Mouse (Mus musculus): ENCODE measurements around the gene Tfb2m. TPM values are rescaled to one million over a fixed set of nuclear protein-coding genes. Genes with fewer than 3 reads are reported as not detected.
"Not testable (repeated sequence)": the region's sequence is repeated elsewhere in the genome, so short reads cannot be mapped to it uniquely, and the experiment has no call there.

Gene Tfb2m
- polyA plus RNA-seq (2015; fragmentation: Nextera tagmentation; extraction: Ambion mirVana): 38.9 and 40.7 TPM in 2 replicates

- peak within 1 kb of the TSS; percentile 92 for H3K27ac ChIP-seq
- ATAC-seq (replicated peaks; ENCODE audit: low FRiP score, low read depth): peak; percentile 100
- H3K36me3 ChIP-seq (ENCODE audit: insufficient read depth, low read length); H3K27me3 ChIP-seq (ENCODE audit: insufficient read depth, low read length); H3K4me1 ChIP-seq (replicated peaks; ENCODE audit: insufficient read depth, low read length); H3K9me3 ChIP-seq (replicated peaks; ENCODE audit: low read length): not testable (repeated sequence)
- peak; percentile 99 for DNase-seq (ENCODE audit: low spot score)
- peak within 1 kb of the TSS; percentile 64 for H3K4me2 ChIP-seq (ENCODE audit: low read length)
- H3K9ac ChIP-seq (ENCODE audit: low read depth, low read length): peak within 1 kb of the TSS; percentile 77
- peak within 1 kb of the TSS; percentile 70 for H3K4me3 ChIP-seq (replicated peaks; ENCODE audit: low read depth, low read length)
- WGBS: under 1% methylated on average over 69 of the region's 69 CpGs
Measured at GRCm38 (mm10) chr1:179545768-179546550, at the start of gene Tfb2m, which contains the start of gene Cnst. Gene Tfb2m (minus strand): TSS chr1:179546267. Gene Cnst (plus strand): TSS chr1:179546370.

GRCm38 (mm10) chr1:179592972-179593371 is 46.9 kb upstream of the Tfb2m start:
- ATAC-seq (replicated peaks; ENCODE audit: low FRiP score, low read depth) (no peak), DNase-seq (ENCODE audit: low spot score) (no peak)
- H3K4me2 ChIP-seq (ENCODE audit: low read length): no peak overlapping the region
- H3K4me1 ChIP-seq (replicated peaks; ENCODE audit: insufficient read depth, low read length): no peaks in the 10 kb centered on the region
- H3K9me3 ChIP-seq (replicated peaks; ENCODE audit: low read length): no peaks in the 10 kb centered on the region
- no peak overlapping the region for H3K27ac ChIP-seq
- WGBS: 78% methylated on average over 7 of the region's 7 CpGs
- no peak overlapping the region for H3K4me3 ChIP-seq (replicated peaks; ENCODE audit: low read depth, low read length)
- no peak overlapping the region for H3K9ac ChIP-seq (ENCODE audit: low read depth, low read length)
- TF ChIP-seq CTCF (IDR thresholded peaks at IDR 0.05; ENCODE audit: low read depth): peak; percentile 48
- no peaks in the 10 kb centered on the region for H3K27me3 ChIP-seq (ENCODE audit: insufficient read depth, low read length)
- H3K36me3 ChIP-seq (ENCODE audit: insufficient read depth, low read length): no peaks in the 10 kb centered on the region; the same call in 1 of the 2 replicates

- WGBS: 96% methylated on average over 2 of the region's 2 CpGs
- Histone ChIP-seq H3K4me1 (replicated peaks; ENCODE audit: insufficient read depth, low read length) (no peaks in the 10 kb centered on the region), H3K4me2 (ENCODE audit: low read length) (no peak overlapping the region), H3K27ac (no peak overlapping the region), H3K9me3 (replicated peaks; ENCODE audit: low read length) (no peaks in the 10 kb centered on the region), H3K4me3 (replicated peaks; ENCODE audit: low read depth, low read length) (no peak overlapping the region), H3K9ac (ENCODE audit: low read depth, low read length) (no peak overlapping the region), H3K36me3 (ENCODE audit: insufficient read depth, low read length) (no peaks in the 10 kb centered on the region; the same call in 1 of the 2 replicates), H3K27me3 (ENCODE audit: insufficient read depth, low read length) (no peaks in the 10 kb centered on the region)
- DNase-seq (ENCODE audit: low spot score) (no peak), ATAC-seq (replicated peaks; ENCODE audit: low FRiP score, low read depth) (no peak)
- no peak for TF ChIP-seq CTCF (IDR thresholded peaks at IDR 0.05; ENCODE audit: low read depth)
Measured at GRCm38 (mm10) chr1:179592143-179592542, 46.1 kb upstream of the Tfb2m start.

GRCm38 (mm10) chr1:179591639-179592038 is 45.6 kb upstream of the Tfb2m start:
- no peak overlapping the region for H3K27ac ChIP-seq
- H3K4me2 ChIP-seq (ENCODE audit: low read length): no peak overlapping the region
- no peaks in the 10 kb centered on the region for H3K9me3 ChIP-seq (replicated peaks; ENCODE audit: low read length)
- ATAC-seq (replicated peaks; ENCODE audit: low FRiP score, low read depth) (no peak), DNase-seq (ENCODE audit: low spot score) (no peak)
- WGBS: 73% methylated on average over 12 of the region's 12 CpGs
- no peak overlapping the region for H3K4me3 ChIP-seq (replicated peaks; ENCODE audit: low read depth, low read length)
- no peaks in the 10 kb centered on the region; the same call in 1 of the 2 replicates for H3K36me3 ChIP-seq (ENCODE audit: insufficient read depth, low read length)
- no peak overlapping the region for H3K9ac ChIP-seq (ENCODE audit: low read depth, low read length)
- no peak for TF ChIP-seq CTCF (IDR thresholded peaks at IDR 0.05; ENCODE audit: low read depth)
- H3K4me1 ChIP-seq (replicated peaks; ENCODE audit: insufficient read depth, low read length): 0 out of 2 replicates have a peak, but pooled peaks cover 3% of the 10 kb centered on the region
- H3K27me3 ChIP-seq (ENCODE audit: insufficient read depth, low read length): no peaks in the 10 kb centered on the region

GRCm38 (mm10) chr1:179588230-179588629 is 42.2 kb upstream of the Tfb2m start:
- H3K4me1 ChIP-seq (replicated peaks; ENCODE audit: insufficient read depth, low read length): 0 out of 2 replicates have a peak, but pooled peaks cover 3% of the 10 kb centered on the region
- no peak overlapping the region for H3K4me2 ChIP-seq (ENCODE audit: low read length)
- no peaks in the 10 kb centered on the region for H3K9me3 ChIP-seq (replicated peaks; ENCODE audit: low read length)
- no peaks in the 10 kb centered on the region; the same call in 1 of the 2 replicates for H3K36me3 ChIP-seq (ENCODE audit: insufficient read depth, low read length)
- H3K4me3 ChIP-seq (replicated peaks; ENCODE audit: low read depth, low read length): no peak overlapping the region
- ATAC-seq (replicated peaks; ENCODE audit: low FRiP score, low read depth) (no peak), DNase-seq (ENCODE audit: low spot score) (no peak)
- 80% methylated on average over 4 of the region's 4 CpGs for WGBS
- TF ChIP-seq CTCF (IDR thresholded peaks at IDR 0.05; ENCODE audit: low read depth): no peak
- H3K27me3 ChIP-seq (ENCODE audit: insufficient read depth, low read length): no peaks in the 10 kb centered on the region
- H3K9ac ChIP-seq (ENCODE audit: low read depth, low read length): no peak overlapping the region
- H3K27ac ChIP-seq: no peak overlapping the region

GRCm38 (mm10) chr1:179586430-179587095 is 40.5 kb upstream of the Tfb2m start:
- H3K27me3 ChIP-seq (ENCODE audit: insufficient read depth, low read length): no peaks in the 10 kb centered on the region
- DNase-seq (ENCODE audit: low spot score): no peak
- peaks cover 6% of the 10 kb centered on the region; the same call in 1 of the 2 replicates for H3K4me1 ChIP-seq (replicated peaks; ENCODE audit: insufficient read depth, low read length)
- no peak overlapping the region for H3K9ac ChIP-seq (ENCODE audit: low read depth, low read length)
- H3K27ac ChIP-seq: no peak overlapping the region
- WGBS: 37% methylated on average over 3 of the region's 3 CpGs
- ATAC-seq (replicated peaks; ENCODE audit: low FRiP score, low read depth): no peak
- H3K9me3 ChIP-seq (replicated peaks; ENCODE audit: low read length): no peaks in the 10 kb centered on the region
- H3K4me2 ChIP-seq (ENCODE audit: low read length): no peak overlapping the region
- H3K4me3 ChIP-seq (replicated peaks; ENCODE audit: low read depth, low read length): no peak overlapping the region
- no peaks in the 10 kb centered on the region for H3K36me3 ChIP-seq (ENCODE audit: insufficient read depth, low read length)
- no peak for TF ChIP-seq CTCF (IDR thresholded peaks at IDR 0.05; ENCODE audit: low read depth)

All from kidney, postnatal 0 days (tissue).